Mouse (Mus musculus): ENCODE data around the gene Polr1b.

- TF ChIP-seq CTCF (IDR thresholded peaks at IDR 0.05; ENCODE audit: low read depth) (no peak), EP300 (optimal IDR thresholded peaks at IDR 0.05) (no peak)
Observed at GRCm38 (mm10) chr2:129164815-129165214, 64.0 kb downstream of the Polr1b start.

Measured in stomach, postnatal 0 days (tissue).